Mouse (Mus musculus): Measurements from ENCODE around the gene Cdc34b. TPM values are rescaled to one million over a fixed set of nuclear protein-coding genes. Genes with fewer than 3 reads are reported as not detected.

Cdc34b gene
- total and polyA plus RNA-seq, 3 experiments, result 0.19 to 0.29 TPM; not detected in 1

- Histone ChIP-seq H3K27me3 (ENCODE audit: control insufficient read depth in 1 of 2, insufficient read depth in 2 of 2, low read length in 2 of 2) (peaks cover 21 to 52% of the 10 kb centered on the region in 2 experiments), H3K79me2 (ENCODE audit: control insufficient read depth, insufficient read depth, low read length, poor library complexity) (no peaks in the 10 kb centered on the region), H3K9me3 (replicated peaks; ENCODE audit: insufficient read depth, low read length) (no peaks in the 10 kb centered on the region), H3K9ac (ENCODE audit: control insufficient read depth, low read depth, low read length, poor library complexity, severe bottlenecking) (no peak overlapping the region), H3K36me3 (ENCODE audit: control insufficient read depth in 1 of 2, insufficient read depth in 2 of 2, low read length in 2 of 2) (no peaks in the 10 kb centered on the region; a peak in 1 of 4 replicates), H3K4me1 (ENCODE audit: control insufficient read depth in 1 of 2, insufficient read depth in 2 of 2, low read length in 2 of 2) (peaks cover 0 to 12% of the 10 kb centered on the region in 2 experiments; a peak in 3 of 4 replicates), H3K27ac (ENCODE audit: control insufficient read depth, low read depth, low read length) (no peak overlapping the region), H3K4me3 (ENCODE audit: control insufficient read depth in 1 of 2, insufficient read depth in 1 of 2, low read depth in 2 of 2, low read length in 2 of 2) (no peak overlapping the region)
- DNase-seq (ENCODE audit: low read depth, low spot score), result peak; percentile 38
- TF ChIP-seq MAFK (IDR thresholded peaks at IDR 0.05; ENCODE audit: borderline replicate concordance, low read depth, low read length), result peak; percentile 82
- no peak for TF ChIP-seq E2F4 (IDR thresholded peaks at IDR 0.05; ENCODE audit: borderline replicate concordance, low read depth, low read length)
- peak; percentile 70 for TF ChIP-seq ETS1 (IDR thresholded peaks at IDR 0.05; ENCODE audit: low read depth, low read length)
- 0 out of 2 replicates have a peak, but pooled peaks have one; percentile 34 for TF ChIP-seq TCF12 (IDR thresholded peaks at IDR 0.05; ENCODE audit: low read depth, low read length)
Observed at GRCm38 (mm10) chr11:94752946-94753713, 11.5 kb downstream of the Cdc34b start.

DNA sequence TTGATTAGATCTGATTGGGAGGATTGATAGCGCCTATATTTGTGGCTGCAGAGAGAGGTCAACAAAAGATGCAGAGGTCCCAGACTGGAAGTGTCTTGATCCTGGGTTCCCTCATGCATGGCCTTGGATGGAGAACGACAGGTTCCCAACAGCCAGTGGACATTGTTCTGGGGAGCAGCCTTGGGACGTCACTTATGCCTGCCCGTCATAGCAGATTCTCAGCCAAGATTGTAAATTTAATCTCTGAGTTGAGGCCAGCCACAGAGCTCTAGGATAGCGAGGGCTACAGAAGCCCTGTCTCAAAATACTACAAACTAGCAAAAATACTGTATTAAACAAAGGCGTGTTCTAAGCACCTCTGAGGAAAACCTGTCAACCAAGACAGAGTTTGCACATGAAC is 18.3 kb downstream of the Cdc34b start:
- Histone ChIP-seq H3K9ac (ENCODE audit: control insufficient read depth, low read depth, low read length, poor library complexity, severe bottlenecking) (no peak overlapping the region), H3K4me3 (ENCODE audit: control insufficient read depth in 1 of 2, insufficient read depth in 1 of 2, low read depth in 2 of 2, low read length in 2 of 2) (no peak overlapping the region), H3K79me2 (ENCODE audit: control insufficient read depth, insufficient read depth, low read length, poor library complexity) (no peaks in the 10 kb centered on the region), H3K4me1 (ENCODE audit: control insufficient read depth in 1 of 2, insufficient read depth in 2 of 2, low read length in 2 of 2) (no peaks in the 10 kb centered on the region), H3K9me3 (replicated peaks; ENCODE audit: insufficient read depth, low read length) (no peaks in the 10 kb centered on the region), H3K27me3 (ENCODE audit: control insufficient read depth in 1 of 2, insufficient read depth in 2 of 2, low read length in 2 of 2) (peaks cover 17 to 28% of the 10 kb centered on the region in 2 experiments), H3K36me3 (ENCODE audit: control insufficient read depth in 1 of 2, insufficient read depth in 2 of 2, low read length in 2 of 2) (no peaks in the 10 kb centered on the region), H3K27ac (ENCODE audit: control insufficient read depth, low read depth, low read length) (no peak overlapping the region)
- TF ChIP-seq BHLHE40 (IDR thresholded peaks at IDR 0.05; ENCODE audit: borderline replicate concordance, low read depth, low read length) (no peak), UBTF (IDR thresholded peaks at IDR 0.05; ENCODE audit: borderline replicate concordance, insufficient read depth, low read depth, low read length) (no peak), USF1 (IDR thresholded peaks at IDR 0.05; ENCODE audit: low read depth, low read length) (no peak), MAFK (IDR thresholded peaks at IDR 0.05; ENCODE audit: borderline replicate concordance, low read depth, low read length) (no peak), ZMIZ1 (IDR thresholded peaks at IDR 0.05; ENCODE audit: low read depth, low read length) (no peak), USF2 (IDR thresholded peaks at IDR 0.05; ENCODE audit: borderline replicate concordance in 1 of 2, insufficient read depth in 1 of 2, low read depth in 1 of 2, low read length in 2 of 2) (no peak)
- DNase-seq (ENCODE audit: low read depth, low spot score), result no peak

GRCm38 (mm10) chr11:94760364-94760763 is 18.8 kb downstream of the Cdc34b start:
- peak; percentile 45 for DNase-seq (ENCODE audit: low read depth, low spot score)
- no peaks in the 10 kb centered on the region for H3K4me1 ChIP-seq (ENCODE audit: control insufficient read depth in 1 of 2, insufficient read depth in 2 of 2, low read length in 2 of 2)
- no peak overlapping the region for H3K27ac ChIP-seq (ENCODE audit: control insufficient read depth, low read depth, low read length)
- no peaks in the 10 kb centered on the region for H3K36me3 ChIP-seq (ENCODE audit: control insufficient read depth in 1 of 2, insufficient read depth in 2 of 2, low read length in 2 of 2)
- H3K9me3 ChIP-seq (replicated peaks; ENCODE audit: insufficient read depth, low read length), result no peaks in the 10 kb centered on the region
- no peak for TF ChIP-seq RCOR1 (IDR thresholded peaks at IDR 0.05; ENCODE audit: low read depth, low read length)
- TF ChIP-seq NELFE (IDR thresholded peaks at IDR 0.05; ENCODE audit: low read depth, low read length), result no peak
- no peak for TF ChIP-seq MEF2A (IDR thresholded peaks at IDR 0.05; ENCODE audit: extremely low read depth, insufficient replicate concordance, low read depth, low read length, poor library complexity, severe bottlenecking)
- TF ChIP-seq MAZ (IDR thresholded peaks at IDR 0.05; ENCODE audit: low read depth, low read length), result no peak
- no peak for TF ChIP-seq USF2 (IDR thresholded peaks at IDR 0.05; ENCODE audit: borderline replicate concordance in 1 of 2, insufficient read depth in 1 of 2, low read depth in 1 of 2, low read length in 2 of 2)
- TF ChIP-seq TBP (IDR thresholded peaks at IDR 0.05; ENCODE audit: low read depth, low read length), result no peak
- TF ChIP-seq MAX (IDR thresholded peaks at IDR 0.05; ENCODE audit: low read length), result no peak
- no peak for TF ChIP-seq EP300 (IDR thresholded peaks at IDR 0.05; ENCODE audit: low read depth in 1 of 2, low read length in 2 of 2)
- no peak for TF ChIP-seq ELF1 (IDR thresholded peaks at IDR 0.05; ENCODE audit: low read depth, low read length)
- TF ChIP-seq NRF1 (IDR thresholded peaks at IDR 0.05; ENCODE audit: insufficient read depth, low read depth, low read length, poor library complexity, severe bottlenecking), result no peak
- no peak for TF ChIP-seq CHD1 (IDR thresholded peaks at IDR 0.05; ENCODE audit: low read depth, low read length)
- TF ChIP-seq POLR2AphosphoS5 (IDR thresholded peaks at IDR 0.05; ENCODE audit: borderline replicate concordance, low read depth, low read length), result no peak
- no peak for TF ChIP-seq ZNF384 (IDR thresholded peaks at IDR 0.05; ENCODE audit: low read depth, low read length)
- no peak overlapping the region for H3K4me3 ChIP-seq (ENCODE audit: control insufficient read depth in 1 of 2, insufficient read depth in 1 of 2, low read depth in 2 of 2, low read length in 2 of 2)
- no peaks in the 10 kb centered on the region for H3K79me2 ChIP-seq (ENCODE audit: control insufficient read depth, insufficient read depth, low read length, poor library complexity)
- no peak overlapping the region for H3K9ac ChIP-seq (ENCODE audit: control insufficient read depth, low read depth, low read length, poor library complexity, severe bottlenecking)
- peaks cover 17 to 25% of the 10 kb centered on the region in 2 experiments for H3K27me3 ChIP-seq (ENCODE audit: control insufficient read depth in 1 of 2, insufficient read depth in 2 of 2, low read length in 2 of 2)

Data from MEL (cell line).